Mouse (Mus musculus) MEL-GATA-1-ER (cell line): ENCODE data around the gene Evx1.
"Not testable (repeated sequence)": the region's sequence is repeated elsewhere in the genome, so short reads cannot be mapped to it uniquely, and the experiment has no call there.

Source experiments
- DNase-seq: peaks from one replicate; pipeline ENCODE4 v3.0.0-alpha.2; 2012; ENCODE audit warnings: low read depth; ENCODE audit errors: extremely low read depth

The Evx1 gene

DNA sequence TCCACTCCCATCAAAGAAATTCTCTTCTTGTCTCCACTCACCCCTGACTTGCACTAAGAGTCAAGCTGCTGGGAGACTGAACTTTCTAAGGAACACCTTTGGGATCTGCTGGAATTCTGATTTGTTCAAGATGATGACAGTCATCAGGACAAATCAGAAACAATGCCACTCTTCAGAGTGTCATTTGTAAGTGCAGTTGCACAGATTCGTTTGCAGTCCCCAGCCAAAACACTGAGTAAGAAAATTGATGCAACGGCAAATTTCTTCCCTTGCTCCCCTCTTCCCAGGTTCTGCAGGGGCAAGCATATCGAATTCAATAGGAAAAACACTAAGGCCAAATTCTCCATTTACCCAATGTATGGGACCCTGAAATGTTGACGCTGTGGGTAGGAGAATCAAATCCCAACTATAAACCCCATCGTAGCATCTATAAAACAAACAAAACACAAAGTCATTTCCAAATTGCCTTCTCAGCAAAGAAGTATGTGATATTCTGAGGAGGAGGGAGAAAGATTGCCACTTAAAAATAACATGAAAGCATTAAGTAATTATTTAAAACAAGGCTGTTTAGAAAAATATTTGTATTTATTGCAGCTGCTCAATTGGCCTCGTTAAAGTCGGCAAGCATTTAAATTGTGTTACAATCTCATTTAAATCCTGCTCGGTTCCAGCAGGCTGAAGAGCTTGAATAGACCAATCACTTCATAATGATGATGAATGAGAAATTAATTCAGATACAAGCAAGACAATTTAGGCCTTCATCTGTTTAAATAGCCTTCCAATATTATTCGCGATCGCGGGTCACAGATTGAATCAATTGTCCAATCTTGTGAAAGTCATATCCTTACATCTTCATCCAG, 7.9 kb downstream of the Evx1 start:
- no peak for DNase-seq

DNA sequence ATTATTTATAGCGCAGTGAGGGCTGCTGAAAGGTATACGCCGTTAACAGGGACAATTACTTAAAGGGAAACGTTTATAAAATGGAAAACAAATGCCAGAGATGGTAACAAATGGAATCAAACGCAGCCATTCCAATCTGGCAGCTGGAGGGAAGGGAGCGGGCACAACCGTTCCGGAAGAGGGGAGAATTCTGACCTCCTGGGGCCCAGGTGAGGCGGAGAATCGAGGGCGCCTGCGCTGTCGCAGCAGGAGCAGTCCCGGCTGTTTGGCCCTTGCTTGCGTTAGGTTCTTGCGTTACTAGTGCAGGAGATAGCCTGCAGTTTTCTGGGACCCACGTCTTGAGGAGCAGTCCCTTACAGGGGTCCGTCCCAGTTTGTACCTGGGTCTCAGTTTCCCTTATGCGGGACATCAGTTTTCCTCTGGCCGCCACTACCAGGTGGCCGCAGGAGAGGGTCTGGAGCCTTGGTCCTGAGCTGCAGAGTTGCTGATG, 8.6 kb downstream of the Evx1 start:
- DNase-seq: no peak

DNA sequence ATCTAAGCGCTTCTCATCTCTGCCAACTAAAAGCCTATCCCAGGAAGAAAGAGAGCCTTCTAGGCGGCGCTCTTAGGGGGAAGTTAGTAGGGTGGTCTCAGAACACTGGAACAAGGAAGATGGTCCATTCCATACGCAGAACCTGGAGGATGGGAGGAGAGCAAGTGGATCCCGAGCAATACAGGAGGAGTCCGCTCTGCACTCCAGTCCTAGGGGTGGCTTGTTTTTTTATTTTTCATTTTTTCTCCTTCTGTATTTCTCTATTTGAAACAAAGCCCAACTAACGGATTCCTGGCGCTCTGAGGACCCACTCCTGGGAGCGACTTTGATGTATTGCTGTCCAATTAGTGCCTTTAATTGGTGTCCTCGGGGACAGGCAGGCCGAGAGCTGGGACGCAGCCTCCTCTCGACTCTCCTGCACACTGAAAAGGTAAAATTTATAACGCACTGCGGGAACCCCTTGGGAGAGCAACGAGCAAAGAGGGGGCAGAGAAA, 9.5 kb downstream of the Evx1 start:
- DNase-seq: no peak

DNA sequence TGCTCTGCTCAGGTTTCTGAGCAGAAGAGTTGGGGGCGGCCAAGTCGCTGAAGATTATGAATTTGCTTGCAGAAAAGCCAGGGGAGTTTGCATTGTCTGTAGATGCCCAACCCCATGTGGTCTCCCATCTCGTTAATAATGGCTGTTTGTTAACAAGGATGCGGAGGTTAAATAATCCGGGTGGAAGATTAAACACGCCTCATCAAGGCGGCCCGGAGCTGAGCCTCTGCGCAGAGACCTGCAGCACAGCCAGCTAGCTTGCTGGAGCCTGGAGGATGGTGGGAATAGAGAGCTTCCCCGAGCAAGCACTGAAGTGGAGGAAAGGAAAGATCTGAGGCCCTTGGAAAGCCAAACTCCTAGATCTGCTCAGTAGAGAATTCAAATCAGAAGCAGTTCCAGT, 10.0 kb downstream of the Evx1 start:
- no peak for DNase-seq

DNA sequence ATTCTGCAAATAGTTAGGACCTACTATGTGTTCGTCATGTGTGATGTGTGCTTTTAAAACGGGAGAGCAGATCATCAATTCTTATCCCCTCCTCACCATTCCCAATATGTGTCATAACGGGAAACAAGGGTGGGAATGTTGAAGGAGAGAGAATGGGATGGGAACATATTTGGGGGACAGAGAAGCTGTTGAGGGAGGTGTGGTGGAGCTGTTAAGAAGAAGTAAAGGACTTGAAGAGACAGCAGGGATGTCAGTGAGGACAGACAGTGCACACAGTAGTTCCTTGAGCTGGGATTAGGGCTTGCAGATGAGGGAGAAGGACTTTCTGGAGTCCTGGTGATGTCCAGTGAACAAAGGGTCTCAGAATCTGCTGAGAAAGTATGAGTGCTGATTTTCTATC, 10.8 kb downstream of the Evx1 start:
- no peak for DNase-seq

DNA sequence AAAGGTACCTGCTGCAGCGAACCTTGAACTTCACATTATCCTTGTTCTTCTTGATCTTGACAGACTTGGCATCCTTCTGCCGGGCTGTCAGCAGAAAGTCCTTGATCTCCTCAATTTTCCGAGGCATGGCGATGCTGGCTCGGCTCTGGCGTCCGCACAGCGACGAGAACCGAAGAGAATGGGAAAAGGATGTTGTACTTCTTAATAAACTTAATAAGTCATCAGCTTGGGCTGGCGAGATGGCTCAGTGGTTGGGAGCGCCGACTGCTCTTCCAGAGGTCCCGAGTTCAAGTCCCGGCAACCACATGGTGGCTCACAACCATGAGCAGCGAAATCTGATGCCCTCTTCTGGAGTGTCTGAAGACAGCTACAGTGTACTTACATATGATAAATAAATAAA, 33.5 kb downstream of the Evx1 start:
- DNase-seq: not testable (repeated sequence)

DNA sequence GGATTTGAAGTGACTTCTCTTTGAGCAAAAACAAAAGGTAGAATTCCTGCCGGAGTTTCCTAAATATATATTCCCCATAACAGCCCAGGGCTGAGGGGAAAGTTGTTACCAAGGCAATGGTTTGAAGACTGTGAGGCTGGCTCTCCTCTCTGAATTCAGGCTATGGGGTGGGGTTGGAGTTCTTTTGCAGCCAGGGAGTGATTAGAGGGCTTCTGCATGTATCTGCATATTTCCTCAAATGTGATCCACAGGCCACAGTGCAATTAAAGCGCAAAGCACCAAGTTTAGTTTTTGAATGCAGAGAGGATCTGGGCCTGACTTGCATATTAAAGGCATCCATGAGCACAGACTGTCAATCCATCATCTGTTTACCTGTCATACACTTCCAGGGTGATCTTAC, 52.7 kb downstream of the Evx1 start:
- DNase-seq: no peak

DNA sequence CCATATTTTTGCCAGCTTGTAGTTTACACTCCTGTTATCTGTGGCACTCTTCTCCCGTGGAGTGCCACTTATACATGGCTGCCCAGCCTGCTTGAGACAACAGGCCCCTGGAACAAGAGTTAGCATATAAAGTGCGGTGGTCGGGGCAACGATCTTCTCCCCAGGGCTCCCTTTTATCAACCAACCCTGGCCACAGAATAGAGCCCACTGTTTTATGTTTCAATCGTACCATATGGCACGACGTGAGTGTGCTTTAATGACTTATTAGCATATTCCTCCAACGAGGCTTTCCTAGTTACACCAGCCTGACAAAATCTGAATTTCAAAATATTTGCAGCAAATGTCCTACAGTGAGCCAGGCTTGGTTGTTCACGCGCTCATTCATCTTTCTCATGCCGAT, 53.2 kb downstream of the Evx1 start:
- no peak for DNase-seq

DNA sequence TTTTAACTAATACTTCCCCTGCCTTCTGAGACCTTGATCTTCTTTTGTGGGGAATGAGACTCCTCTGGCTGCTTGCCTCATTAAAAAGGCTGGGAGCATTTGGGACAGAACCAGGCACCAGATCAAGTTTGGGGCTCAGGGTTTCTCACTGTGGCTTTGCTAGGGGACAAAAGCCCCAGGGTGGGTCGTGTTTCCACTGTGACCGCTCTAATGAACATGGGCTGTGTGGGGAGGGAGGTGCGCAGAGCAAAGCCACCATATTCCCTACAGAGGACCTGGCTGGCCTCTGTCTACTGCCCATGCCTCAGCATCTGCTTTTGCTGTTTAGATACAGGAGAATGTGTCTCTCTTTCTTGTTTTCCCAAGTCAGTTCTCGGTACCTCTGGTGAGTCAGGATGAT, 53.8 kb downstream of the Evx1 start:
- no peak for DNase-seq
